Mouse (Mus musculus) embryo, embryonic 10.5 days (tissue): ENCODE data around the gene Krt79.

Experiments used
- DNase-seq: peaks from one replicate; pipeline ENCODE4 v3.0.0-alpha.2; 2015; ENCODE audit warnings: low spot score

Gene Krt79

GRCm38 (mm10) chr15:101940274-101940829 is at the start of gene Krt79:
Gene Krt79 (minus strand): TSS chr15:101940324.
- no peak for DNase-seq

GRCm38 (mm10) chr15:101988714-101989113 is 48.6 kb upstream of the Krt79 start:
- DNase-seq: no peak

- peak; percentile 94 for DNase-seq
Measured at GRCm38 (mm10) chr15:101988119-101988518, 48.0 kb upstream of the Krt79 start.

GRCm38 (mm10) chr15:101984746-101985145 is 44.6 kb upstream of the Krt79 start:
- DNase-seq: no peak

- peak; percentile 99 for DNase-seq
Measured at GRCm38 (mm10) chr15:101983949-101984601, 44.0 kb upstream of the Krt79 start.

- no peak for DNase-seq
Measured at GRCm38 (mm10) chr15:101983315-101983948, 43.3 kb upstream of the Krt79 start.

GRCm38 (mm10) chr15:101980849-101981248 is 40.7 kb upstream of the Krt79 start:
- DNase-seq: no peak

GRCm38 (mm10) chr15:101977043-101977726 is 37.1 kb upstream of the Krt79 start:
- peak; percentile 79 for DNase-seq

GRCm38 (mm10) chr15:101976641-101977040 is 36.5 kb upstream of the Krt79 start:
- DNase-seq: no peak

- no peak for DNase-seq
Measured at GRCm38 (mm10) chr15:101976023-101976422, 35.9 kb upstream of the Krt79 start.

GRCm38 (mm10) chr15:101974083-101974845 is 34.1 kb upstream of the Krt79 start:
- no peak for DNase-seq

GRCm38 (mm10) chr15:101973414-101974077 is 33.4 kb upstream of the Krt79 start:
- DNase-seq: peak; percentile 99

GRCm38 (mm10) chr15:101970536-101970935 is 30.4 kb upstream of the Krt79 start:
- peak; percentile 87 for DNase-seq

GRCm38 (mm10) chr15:101966808-101967207 is 26.7 kb upstream of the Krt79 start:
- no peak for DNase-seq

GRCm38 (mm10) chr15:101958891-101959290 is 18.8 kb upstream of the Krt79 start:
- DNase-seq: no peak

- DNase-seq: no peak
Measured at GRCm38 (mm10) chr15:101954187-101954586, 14.1 kb upstream of the Krt79 start, which contains the start of gene Krt78. Gene Krt78 (minus strand): TSS chr15:101954287.

- DNase-seq: no peak
Measured at GRCm38 (mm10) chr15:101952733-101953474, 12.8 kb upstream of the Krt79 start.

GRCm38 (mm10) chr15:101945430-101945829 is 5.3 kb upstream of the Krt79 start:
- DNase-seq: no peak

- DNase-seq: peak; percentile 6
Measured at GRCm38 (mm10) chr15:101941948-101942347, 1.8 kb upstream of the Krt79 start.

- no peak for DNase-seq
Measured at GRCm38 (mm10) chr15:101938600-101939308, 1.4 kb downstream of the Krt79 start.
